Mouse (Mus musculus) heart, embryonic 12.5 days (tissue): ENCODE results near the gene Larp1. TPM values are rescaled to one million over a fixed set of nuclear protein-coding genes. Genes with fewer than 3 reads are reported as not detected.
A peak's percentile ranks its signal among the peaks of the same experiment; 100 is the strongest.

ENCODE experiments used
- ATAC-seq: fragments of 200-750 bp; cut with Nextera tagmentation; 2 replicates; pipeline ENCODE4 v1.8.0; 2017; ENCODE audit warnings: moderate TSS enrichment, moderate library complexity; ENCODE audit not compliant: insufficient number of reproducible peaks, low FRiP score
- H3K27ac ChIP-seq: fragments of 300-500 bp; sonication (generic); 2 replicates; pipeline ENCODE4 v1.5.1; 2016; ENCODE audit warnings: mild to moderate bottlenecking, moderate library complexity; ENCODE audit not compliant: poor library complexity, severe bottlenecking
- H3K27me3 ChIP-seq: fragments of 300-500 bp; sonication (generic); replicated peaks from 2 replicates; pipeline ENCODE4 v1.6.1; 2016; ENCODE audit warnings: mild to moderate bottlenecking, moderate library complexity
- H3K36me3 ChIP-seq: fragments of 300-500 bp; sonication (generic); 2 replicates; pipeline ENCODE4 v1.6.1; 2016; ENCODE audit warnings: mild to moderate bottlenecking, moderate library complexity
- H3K4me1 ChIP-seq: fragments of 300-500 bp; sonication (generic); replicated peaks from 2 replicates; pipeline ENCODE4 v1.6.1; 2016; ENCODE audit warnings: mild to moderate bottlenecking
- H3K4me2 ChIP-seq: fragments of 300-500 bp; sonication (generic); 2 replicates; pipeline ENCODE4 v1.6.1; 2016; ENCODE audit warnings: mild to moderate bottlenecking, moderate library complexity
- H3K4me3 ChIP-seq: fragments of 300-500 bp; sonication (generic); 2 replicates; pipeline ENCODE4 v1.5.1; 2016; ENCODE audit warnings: mild to moderate bottlenecking
- H3K9ac ChIP-seq: fragments of 300-500 bp; sonication (generic); 2 replicates; pipeline ENCODE4 v1.6.1; 2016; ENCODE audit warnings: mild to moderate bottlenecking, moderate library complexity
- H3K9me3 ChIP-seq: fragments of 300-500 bp; sonication (generic); replicated peaks from 2 replicates; pipeline ENCODE4 v1.6.1; 2016; ENCODE audit warnings: mild to moderate bottlenecking, moderate library complexity
- WGBS: fragments of 180-500 bp; shearing (Covaris S2); methylation state at CpG from one replicate; pipeline ENCODE4 v1.1.7; 2016; 5-methylcytosine and 5-hydroxymethylcytosine counted together
- polyA plus RNA-seq: library from polyadenylated mRNA; unstranded; fragments of >200 nt; fragmentation: Nextera tagmentation; extraction: Ambion mirVana; gene quantifications from 2 replicates; pipeline ENCODE4 v1.2.1, GENCODE M21; 2016

Larp1 gene
- polyA plus RNA-seq, 1 experiment from 2014 or later = 18.3 TPM

DNA sequence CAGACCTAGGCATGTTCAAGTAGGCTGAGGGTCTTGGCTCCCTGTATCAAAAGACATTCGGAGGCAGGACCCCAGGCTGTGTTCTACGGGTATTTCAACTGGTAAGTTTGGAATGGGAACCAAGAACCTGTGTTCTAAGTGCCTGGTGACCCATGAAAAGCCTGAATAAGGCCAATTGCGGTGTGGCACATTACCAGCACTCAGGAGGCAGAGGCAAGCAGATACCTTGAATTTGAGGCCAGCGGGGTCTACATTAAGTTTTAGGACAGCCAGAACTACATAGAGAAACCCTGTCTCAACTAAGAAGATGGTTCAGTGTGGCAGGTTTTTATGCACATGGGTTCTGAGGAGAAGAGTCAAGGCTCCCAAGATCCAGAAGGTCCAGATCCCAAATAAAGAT lies 56.2 kb downstream of the Larp1 start:
- Histone ChIP-seq H3K36me3 (peaks cover 19% of the 10 kb centered on the region), H3K4me3 (no peak overlapping the region), H3K4me1 (no peaks in the 10 kb centered on the region), H3K4me2 (no peak overlapping the region), H3K27ac (no peak overlapping the region), H3K27me3 (no peaks in the 10 kb centered on the region), H3K9ac (no peak overlapping the region), H3K9me3 (no peaks in the 10 kb centered on the region)
- no peak for ATAC-seq
- 89% methylated on average over 4 of the region's 4 CpGs for WGBS

DNA sequence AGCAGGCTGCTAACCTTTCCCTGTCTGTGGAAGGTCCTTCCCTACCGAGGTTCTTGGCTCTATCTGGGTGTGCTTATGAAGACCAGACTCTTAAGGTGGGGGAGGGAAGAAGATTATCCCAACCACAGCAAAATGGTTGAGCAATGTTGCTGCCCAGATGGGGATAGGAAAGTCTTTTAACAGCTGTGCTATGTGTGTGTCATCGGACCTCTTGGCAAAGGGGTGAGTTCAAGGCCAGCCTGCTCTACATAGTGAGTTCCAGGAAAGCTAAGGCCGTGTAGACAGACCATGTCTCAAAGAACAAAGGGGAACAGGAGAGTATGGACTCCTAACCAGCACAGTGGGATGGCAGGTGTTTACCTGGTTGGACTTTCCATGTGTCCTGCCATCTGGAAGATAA lies 64.1 kb downstream of the Larp1 start:
- no peak overlapping the region for H3K4me2 ChIP-seq
- H3K4me1 ChIP-seq = no peaks in the 10 kb centered on the region
- H3K9me3 ChIP-seq = 0 out of 2 replicates have a peak, but pooled peaks cover 3% of the 10 kb centered on the region
- no peak overlapping the region for H3K9ac ChIP-seq
- H3K4me3 ChIP-seq = no peak overlapping the region
- no peaks in the 10 kb centered on the region for H3K36me3 ChIP-seq
- ATAC-seq = no peak
- no peaks in the 10 kb centered on the region for H3K27me3 ChIP-seq
- 66% methylated on average over 3 of the region's 3 CpGs for WGBS
- H3K27ac ChIP-seq = no peak overlapping the region

DNA sequence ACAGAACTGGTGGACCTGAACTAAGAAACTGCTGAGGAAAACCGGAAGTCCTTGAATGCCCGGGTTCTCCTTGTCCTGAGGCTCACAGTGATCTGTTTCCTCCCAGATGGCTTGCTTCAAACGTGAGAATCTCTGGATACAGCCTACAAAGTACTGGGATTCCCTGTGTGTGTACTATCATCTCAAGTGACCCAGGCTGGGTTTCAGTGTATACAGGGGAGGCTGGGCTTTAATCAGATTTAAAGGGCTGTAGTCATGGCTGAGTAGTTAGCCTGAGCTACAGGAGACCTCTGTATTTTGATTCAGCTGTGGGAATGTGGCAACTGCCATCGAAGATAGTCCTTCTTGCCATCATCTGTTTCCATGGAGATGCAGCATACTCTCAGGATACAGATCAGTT lies 68.4 kb downstream of the Larp1 start:
- Histone ChIP-seq H3K4me3 (no peak overlapping the region), H3K9ac (no peak overlapping the region), H3K27me3 (no peaks in the 10 kb centered on the region), H3K9me3 (0 out of 2 replicates have a peak, but pooled peaks cover 7% of the 10 kb centered on the region), H3K27ac (no peak overlapping the region), H3K4me1 (no peaks in the 10 kb centered on the region), H3K4me2 (no peak overlapping the region), H3K36me3 (no peaks in the 10 kb centered on the region)
- ATAC-seq = no peak
- WGBS = 67% methylated on average over 4 of the region's 4 CpGs

DNA sequence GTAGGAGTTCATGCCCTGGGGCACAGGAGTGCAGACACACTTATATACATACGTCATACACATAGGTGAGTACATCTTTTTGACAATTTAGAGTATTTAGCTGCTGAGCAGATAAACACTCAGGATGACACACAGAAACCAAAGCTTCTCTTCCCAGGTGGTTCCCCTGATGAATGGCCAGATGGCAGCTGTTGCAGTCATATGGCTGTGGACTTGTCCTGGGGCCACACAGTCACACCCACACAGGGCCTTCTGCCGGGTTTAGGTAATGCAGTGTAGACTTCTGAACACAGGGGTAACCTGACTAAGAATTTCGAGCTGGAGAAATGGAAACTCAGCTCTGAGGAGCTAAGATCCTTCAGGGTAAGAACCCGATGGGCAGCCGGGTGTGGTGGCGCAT lies 72.9 kb downstream of the Larp1 start:
- no peak overlapping the region for H3K4me3 ChIP-seq
- WGBS = 85% methylated on average over 6 of the region's 6 CpGs
- no peak overlapping the region for H3K4me2 ChIP-seq
- H3K9ac ChIP-seq = no peak overlapping the region
- H3K4me1 ChIP-seq = no peaks in the 10 kb centered on the region
- H3K27ac ChIP-seq = no peak overlapping the region
- no peaks in the 10 kb centered on the region for H3K36me3 ChIP-seq
- 0 out of 2 replicates have a peak, but pooled peaks cover 4% of the 10 kb centered on the region for H3K9me3 ChIP-seq
- no peaks in the 10 kb centered on the region for H3K27me3 ChIP-seq
- no peak for ATAC-seq

DNA sequence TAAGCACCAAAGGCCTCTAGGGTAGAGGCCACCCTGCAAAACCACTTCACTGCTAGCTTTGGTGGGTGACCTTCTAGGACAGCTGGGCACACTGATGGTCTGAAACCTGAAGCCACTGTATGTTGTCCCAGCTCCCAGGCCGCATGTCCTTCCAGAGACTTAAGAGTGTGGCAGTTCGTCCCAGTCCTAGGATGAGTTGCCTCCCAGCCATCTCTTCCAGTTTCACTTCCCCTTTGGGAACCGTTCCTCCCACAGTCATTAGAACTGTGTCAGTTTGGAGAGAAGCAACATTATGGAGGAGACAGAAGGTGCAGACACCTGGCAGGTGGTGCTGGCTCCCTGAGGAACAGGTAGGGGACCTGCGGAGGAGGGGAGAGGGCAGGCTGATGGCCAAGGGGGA lies 83.7 kb downstream of the Larp1 start:
- Histone ChIP-seq H3K27ac (no peak overlapping the region), H3K27me3 (no peaks in the 10 kb centered on the region; the same call in 1 of the 2 replicates), H3K4me2 (peak overlapping the region; percentile 57), H3K9me3 (no peaks in the 10 kb centered on the region), H3K4me3 (peak overlapping the region; percentile 13), H3K9ac (peak overlapping the region; percentile 39; the same call in 1 of the 2 replicates), H3K4me1 (peaks cover 10% of the 10 kb centered on the region; the same call in 1 of the 2 replicates), H3K36me3 (no peaks in the 10 kb centered on the region)
- WGBS = 47% methylated on average over 4 of the region's 4 CpGs
- ATAC-seq = no peak

DNA sequence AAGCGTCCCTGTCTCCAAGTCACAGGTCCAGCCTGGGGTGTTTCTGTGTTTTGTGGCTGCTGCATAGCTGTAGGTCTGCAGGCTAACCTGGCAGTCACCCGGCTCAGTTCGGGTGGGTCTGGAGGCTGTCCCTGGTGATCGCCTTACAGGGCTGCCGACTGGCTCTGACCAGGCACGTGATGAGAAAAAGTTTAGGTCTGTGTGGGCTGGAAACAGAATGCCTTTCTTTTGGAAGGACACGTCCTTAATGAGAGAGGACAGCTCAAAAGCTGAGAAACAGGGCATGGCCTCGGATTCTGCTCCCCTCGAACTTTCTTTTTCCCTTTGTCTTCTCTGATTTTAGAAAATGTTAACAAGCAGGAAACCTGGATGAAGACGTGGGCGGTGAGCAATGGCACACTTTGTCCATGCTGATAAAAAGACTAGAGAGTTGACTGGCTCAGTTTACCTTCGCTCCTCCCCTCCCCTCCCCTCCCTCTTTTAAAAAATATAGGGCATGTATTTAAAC lies 84.2 kb downstream of the Larp1 start, which contains the start of gene Gm12248:
Gm12248 (minus strand) TSS at position 114 of the 508 bp plus-strand sequence.
- peak within 1 kb of the TSS; percentile 57 for H3K4me2 ChIP-seq
- no peaks in the 10 kb centered on the region; the same call in 1 of the 2 replicates for H3K27me3 ChIP-seq
- ATAC-seq = 0 out of 2 replicates have a peak, but pooled peaks have one; percentile 51
- H3K4me1 ChIP-seq = peaks cover 12% of the 10 kb centered on the region; the same call in 1 of the 2 replicates
- peak within 1 kb of the TSS; percentile 13 for H3K4me3 ChIP-seq
- H3K9ac ChIP-seq = peak within 1 kb of the TSS; percentile 39; the same call in 1 of the 2 replicates
- H3K27ac ChIP-seq = no peak within 1 kb of the TSS
- H3K36me3 ChIP-seq = no peaks in the 10 kb centered on the region
- H3K9me3 ChIP-seq = no peaks in the 10 kb centered on the region
- 14% methylated on average over 12 of the region's 12 CpGs for WGBS

DNA sequence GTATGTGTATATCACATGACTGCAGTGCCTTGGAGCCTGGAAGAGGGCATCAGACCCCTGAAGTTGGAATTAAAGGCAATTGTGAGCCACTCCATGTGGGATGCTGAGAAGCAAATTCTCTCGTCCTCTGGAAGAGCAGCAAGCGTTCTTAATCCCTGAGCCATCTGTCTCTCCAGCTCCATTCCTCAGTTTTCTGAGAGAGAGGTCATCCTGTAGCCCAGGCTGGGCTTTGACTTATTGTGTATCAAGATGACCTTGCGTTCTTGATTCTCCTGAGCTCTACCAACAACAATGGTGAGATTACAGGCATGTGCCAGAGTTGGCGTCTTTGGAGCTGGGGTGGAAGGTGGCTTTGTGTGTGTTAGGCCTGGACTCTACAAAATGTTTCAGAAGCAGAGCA lies 85.9 kb downstream of the Larp1 start:
- Histone ChIP-seq H3K9ac (no peak overlapping the region), H3K9me3 (no peaks in the 10 kb centered on the region), H3K4me1 (peaks cover 12% of the 10 kb centered on the region; the same call in 1 of the 2 replicates), H3K36me3 (no peaks in the 10 kb centered on the region), H3K27ac (no peak overlapping the region), H3K27me3 (no peaks in the 10 kb centered on the region; the same call in none of the 2 replicates), H3K4me2 (no peak overlapping the region), H3K4me3 (no peak overlapping the region)
- 68% methylated on average over 4 of the region's 4 CpGs for WGBS
- ATAC-seq = no peak

DNA sequence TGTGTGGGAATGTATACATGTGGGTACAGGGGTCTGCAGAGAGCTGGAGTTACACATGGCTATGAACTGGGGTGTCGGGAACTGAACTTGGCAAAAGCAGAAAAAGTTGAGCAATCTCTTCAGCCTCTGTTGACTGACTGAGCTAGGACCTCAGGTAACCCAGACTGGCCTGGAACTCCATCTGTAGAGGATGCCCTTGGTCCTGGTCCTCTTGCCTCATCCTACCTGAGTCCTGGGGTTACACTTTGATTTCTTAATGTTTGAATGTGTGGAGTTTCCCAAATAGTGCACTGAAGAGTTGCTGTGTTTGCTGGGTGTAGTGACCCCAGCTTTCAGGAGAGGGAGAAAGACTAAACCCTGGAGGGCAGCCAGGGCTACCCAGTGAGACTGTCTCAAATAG lies 86.7 kb downstream of the Larp1 start:
- Histone ChIP-seq H3K9ac (no peak overlapping the region), H3K4me3 (no peak overlapping the region), H3K36me3 (no peaks in the 10 kb centered on the region), H3K4me1 (peaks cover 12% of the 10 kb centered on the region; the same call in 1 of the 2 replicates), H3K4me2 (no peak overlapping the region), H3K27me3 (no peaks in the 10 kb centered on the region; the same call in none of the 2 replicates), H3K27ac (no peak overlapping the region), H3K9me3 (no peaks in the 10 kb centered on the region)
- no peak for ATAC-seq
- 87% methylated on average over 1 of the region's 1 CpGs for WGBS

DNA sequence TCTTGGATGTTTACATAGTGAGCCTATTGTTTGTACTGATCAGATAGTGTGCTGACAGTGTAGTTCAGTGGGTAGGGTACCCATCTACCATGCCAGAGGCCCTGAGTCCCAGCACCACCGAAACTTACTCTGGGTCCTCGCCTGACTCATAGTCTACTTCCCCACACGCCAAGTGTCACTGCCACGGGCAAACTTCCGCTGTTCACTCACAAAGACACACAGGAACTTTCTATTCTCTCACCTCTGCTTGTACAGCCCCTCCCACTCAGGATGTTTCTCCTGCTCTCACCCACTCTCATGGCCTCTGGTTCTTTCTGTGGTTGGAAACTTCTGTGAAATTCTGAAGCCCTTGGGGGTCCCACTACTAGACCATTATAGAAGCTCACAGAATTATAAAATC lies 87.3 kb downstream of the Larp1 start:
- Histone ChIP-seq H3K27ac (no peak overlapping the region), H3K9ac (no peak overlapping the region), H3K4me2 (no peak overlapping the region), H3K9me3 (no peaks in the 10 kb centered on the region), H3K4me1 (peaks cover 12% of the 10 kb centered on the region; the same call in 1 of the 2 replicates), H3K36me3 (no peaks in the 10 kb centered on the region), H3K4me3 (no peak overlapping the region), H3K27me3 (no peaks in the 10 kb centered on the region; the same call in none of the 2 replicates)
- ATAC-seq = no peak
- WGBS = 75% methylated on average over 5 of the region's 5 CpGs

DNA sequence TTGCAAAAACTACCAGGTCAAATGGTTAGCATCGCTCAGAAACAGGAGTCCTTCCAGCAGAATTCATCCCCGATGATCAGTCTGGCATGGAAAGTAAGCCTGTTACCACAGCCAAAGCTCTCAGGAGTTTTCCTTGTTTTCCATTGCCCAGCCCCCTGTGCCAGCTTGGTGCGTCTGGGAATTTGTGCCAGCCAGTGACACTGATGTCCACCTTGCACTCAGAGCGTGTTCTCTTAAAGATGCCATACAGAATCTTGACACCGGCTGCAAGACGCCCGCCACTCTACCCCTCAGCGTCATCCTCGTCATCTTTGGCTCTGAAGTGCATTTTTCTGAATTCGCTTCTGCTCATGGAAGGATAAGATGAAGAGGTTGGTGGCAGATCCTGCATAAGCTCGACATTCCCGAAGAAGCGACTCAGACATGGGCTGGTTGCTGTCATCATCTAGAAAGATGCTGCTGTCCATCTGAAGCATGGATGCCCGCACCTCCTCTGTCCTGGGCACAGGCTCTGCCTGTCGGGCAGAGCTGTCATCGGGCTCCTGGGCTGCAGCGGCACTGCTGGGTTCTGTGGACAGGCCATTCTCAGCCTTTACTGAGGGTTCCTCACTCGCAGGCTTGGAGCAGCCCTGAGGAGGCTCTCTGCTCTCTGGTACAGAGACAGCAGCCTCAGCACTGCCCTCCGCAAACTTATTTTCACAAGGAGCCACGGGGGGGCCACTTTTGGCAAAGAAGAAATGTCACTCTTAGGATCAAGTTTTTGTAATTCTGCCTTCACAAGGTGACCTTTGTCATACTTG lies 88.2 kb downstream of the Larp1 start:
- 44% methylated on average over 20 of the region's 20 CpGs for WGBS
- H3K9me3 ChIP-seq = no peaks in the 10 kb centered on the region

DNA sequence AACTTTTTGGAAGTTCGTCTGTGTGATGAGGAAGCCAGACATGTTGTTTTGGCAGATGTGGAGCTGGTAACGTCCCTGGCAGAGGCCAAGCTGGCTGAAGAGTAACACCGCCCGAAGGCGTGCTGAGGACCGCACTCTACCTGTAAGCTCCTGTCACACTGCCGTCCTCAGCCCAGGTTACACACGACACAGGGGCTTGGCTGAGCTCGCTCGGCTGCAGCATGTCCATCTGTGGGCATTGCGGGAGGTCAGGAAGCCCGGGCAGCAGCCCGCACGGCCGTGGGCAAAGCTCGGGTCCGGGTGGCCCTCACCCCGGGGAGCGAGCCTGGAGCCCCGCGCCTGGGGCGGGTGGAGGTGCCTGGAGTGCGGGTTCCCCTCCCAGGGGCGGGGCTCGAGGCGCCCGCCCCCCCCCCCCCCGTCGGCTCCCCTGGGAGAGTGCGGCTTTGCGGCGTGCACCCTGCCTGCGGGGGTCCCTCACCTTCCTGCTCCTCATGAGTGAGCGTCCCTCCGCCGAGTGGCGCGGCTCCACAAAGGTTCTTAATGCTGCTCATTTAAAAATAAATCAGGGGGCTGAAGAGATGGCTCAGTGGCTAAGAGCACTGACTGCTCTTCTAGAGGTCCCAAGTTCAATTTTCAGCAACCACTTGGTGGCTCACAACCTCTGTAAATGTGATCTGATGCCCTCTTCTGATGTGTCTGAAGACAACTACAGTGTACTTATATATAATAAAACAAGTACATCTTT lies 88.9 kb downstream of the Larp1 start:
- Histone ChIP-seq H3K4me3 (peak overlapping the region; percentile 55), H3K4me2 (peak overlapping the region; percentile 95), H3K27ac (no peak overlapping the region), H3K27me3 (no peaks in the 10 kb centered on the region; the same call in none of the 2 replicates), H3K9ac (peak overlapping the region; percentile 71), H3K4me1 (peaks cover 9% of the 10 kb centered on the region; the same call in 1 of the 2 replicates), H3K36me3 (no peaks in the 10 kb centered on the region), H3K9me3 (no peaks in the 10 kb centered on the region)
- peak; percentile 63 for ATAC-seq
- 1% methylated on average over 28 of the region's 38 CpGs for WGBS

More for the DNA sequence above, 88.2 kb downstream of the Larp1 start:
- Histone ChIP-seq H3K36me3 (no peaks in the 10 kb centered on the region), H3K9ac (no peak overlapping the region), H3K4me2 (peak overlapping the region; percentile 95), H3K4me3 (peak overlapping the region; percentile 55), H3K27ac (no peak overlapping the region), H3K27me3 (no peaks in the 10 kb centered on the region; the same call in none of the 2 replicates), H3K4me1 (peaks cover 12% of the 10 kb centered on the region; the same call in 1 of the 2 replicates)
- ATAC-seq = no peak
